Mouse (Mus musculus) spleen, adult 2 months (tissue): ENCODE data around the gene Ube2s. TPM values are rescaled to one million over a fixed set of nuclear protein-coding genes. Genes with fewer than 3 reads are reported as not detected.

Experiments used
- DNase-seq, 2 experiments: peaks; one replicate each; pipeline versions ENCODE4 v3.0.0 to v3.0.0-alpha.2; 2012 to 2021; ENCODE audit warnings: low spot score in 2 of 2, low read depth in 1 of 2
- H3K27ac ChIP-seq: fragments of 200-500 bp; 2 replicates; pipeline ENCODE4 v1.5.1; 2012; ENCODE audit warnings: low read length, inconsistent platforms; ENCODE audit not compliant: insufficient read depth
- H3K27me3 ChIP-seq: fragments of 200-500 bp; 2 replicates; pipeline ENCODE4 v1.6.1; 2012; ENCODE audit warnings: mild to moderate bottlenecking, moderate library complexity, low read length, inconsistent platforms; ENCODE audit not compliant: control insufficient read depth, insufficient read depth
- H3K36me3 ChIP-seq: fragments of 200-500 bp; 2 replicates; pipeline ENCODE4 v1.6.1; 2012; ENCODE audit warnings: mild to moderate bottlenecking, low read length, inconsistent platforms; ENCODE audit not compliant: control insufficient read depth, insufficient read depth
- H3K4me1 ChIP-seq: fragments of 200-500 bp; 2 replicates; pipeline ENCODE4 v1.6.1; 2011; ENCODE audit warnings: inconsistent platforms; ENCODE audit not compliant: control insufficient read depth, insufficient read depth, insufficient read length
- H3K4me3 ChIP-seq: fragments of 200-500 bp; 2 replicates; pipeline ENCODE4 v1.5.1; 2011; ENCODE audit warnings: mild to moderate bottlenecking, inconsistent platforms; ENCODE audit not compliant: insufficient read depth, insufficient read length; ENCODE audit errors: extremely low read depth
- CTCF ChIP-seq: fragments of 200-500 bp; IDR thresholded peaks from 2 replicates; pipeline ENCODE4 v1.5.1; 2011; ENCODE audit warnings: mild to moderate bottlenecking, inconsistent platforms; ENCODE audit not compliant: insufficient read depth, insufficient read length, insufficient replicate concordance; ENCODE audit errors: extremely low read depth
- POLR2A ChIP-seq: fragments of 200-500 bp; IDR thresholded peaks from 2 replicates; pipeline ENCODE4 v1.6.1; 2011; ENCODE audit warnings: low read depth, low read length, inconsistent platforms
- WGBS: fragments of 180-500 bp; shearing (Covaris S2); methylation state at CpG from one replicate; pipeline ENCODE4 v1.1.7; 2018; 5-methylcytosine and 5-hydroxymethylcytosine counted together
- polyA plus RNA-seq: library from polyadenylated mRNA; depleted of rRNA; stranded (reverse); fragments of >200 nt; gene quantifications from 2 replicates; pipeline ENCODE4 v1.2.3, GENCODE M21; 2012

The Ube2s gene
- polyA plus RNA-seq, 1 experiment, result 167 TPM

- TF ChIP-seq CTCF (no peak), POLR2A (no peak)
- H3K4me1 ChIP-seq, result no peaks in the 10 kb centered on the region; the same call in 1 of the 2 replicates
- H3K27ac ChIP-seq, result no peak overlapping the region
- no peaks in the 10 kb centered on the region for H3K36me3 ChIP-seq
- no peak overlapping the region for H3K4me3 ChIP-seq
- 55% methylated on average over 1 of the region's 1 CpGs for WGBS
- no peak for DNase-seq
- H3K27me3 ChIP-seq, result no peaks in the 10 kb centered on the region
These were observed 52.7 kb downstream of the Ube2s start for GRCm38 (mm10) chr7:4759670-4760069.

- Histone ChIP-seq H3K36me3 (no peaks in the 10 kb centered on the region), H3K27ac (no peak within 1 kb of the TSS), H3K4me3 (peak within 1 kb of the TSS; percentile 45), H3K4me1 (peaks cover 4% of the 10 kb centered on the region), H3K27me3 (peaks cover 1% of the 10 kb centered on the region; the same call in 1 of the 2 replicates)
- no peak for TF ChIP-seq POLR2A
- no peak for TF ChIP-seq CTCF
- peak in 1 of 2 experiments; percentile 59 for DNase-seq
- 9% methylated on average over 24 of the region's 24 CpGs for WGBS
These were observed 59.4 kb downstream of the Ube2s start, which contains the start of gene Cox6b2 for GRCm38 (mm10) chr7:4752821-4753570. Gene Cox6b2, minus strand, starts transcription at chr7:4753094.

GRCm38 (mm10) chr7:4751971-4752820 is 60.2 kb downstream of the Ube2s start:
- Histone ChIP-seq H3K27me3 (peaks cover 1% of the 10 kb centered on the region; the same call in 1 of the 2 replicates), H3K4me3 (peak overlapping the region; percentile 45), H3K27ac (no peak overlapping the region), H3K36me3 (no peaks in the 10 kb centered on the region), H3K4me1 (peaks cover 4% of the 10 kb centered on the region)
- TF ChIP-seq POLR2A (no peak), CTCF (no peak)
- WGBS, result 5% methylated on average over 30 of the region's 30 CpGs
- no peak for DNase-seq

GRCm38 (mm10) chr7:4749169-4749568 is 63.2 kb downstream of the Ube2s start:
- 89% methylated on average over 2 of the region's 2 CpGs for WGBS
- Histone ChIP-seq H3K27me3 (peaks cover 1% of the 10 kb centered on the region; the same call in 1 of the 2 replicates), H3K27ac (no peak overlapping the region), H3K4me3 (no peak overlapping the region), H3K36me3 (peaks cover 7% of the 10 kb centered on the region), H3K4me1 (peaks cover 4% of the 10 kb centered on the region; the same call in 1 of the 2 replicates)
- DNase-seq, result no peak
- TF ChIP-seq POLR2A (no peak), CTCF (no peak)

- H3K36me3 ChIP-seq, result peaks cover 7% of the 10 kb centered on the region
- no peak overlapping the region for H3K4me3 ChIP-seq
- no peak for DNase-seq
- TF ChIP-seq POLR2A (no peak), CTCF (no peak)
- H3K27me3 ChIP-seq, result peaks cover 1% of the 10 kb centered on the region; the same call in 1 of the 2 replicates
- H3K27ac ChIP-seq, result 0 out of 2 replicates have a peak overlapping the region, but pooled peaks have one; percentile 5
- H3K4me1 ChIP-seq, result peaks cover 4% of the 10 kb centered on the region; the same call in 1 of the 2 replicates
- 76% methylated on average over 4 of the region's 4 CpGs for WGBS
These were observed 64.1 kb downstream of the Ube2s start for GRCm38 (mm10) chr7:4748321-4748720.

GRCm38 (mm10) chr7:4747156-4747899 is 65.1 kb downstream of the Ube2s start:
- H3K4me3 ChIP-seq, result no peak overlapping the region
- 82% methylated on average over 9 of the region's 9 CpGs for WGBS
- peaks cover 7% of the 10 kb centered on the region for H3K36me3 ChIP-seq
- TF ChIP-seq CTCF (no peak), POLR2A (no peak)
- H3K4me1 ChIP-seq, result peaks cover 4% of the 10 kb centered on the region; the same call in 1 of the 2 replicates
- H3K27ac ChIP-seq, result 0 out of 2 replicates have a peak overlapping the region, but pooled peaks have one; percentile 11
- H3K27me3 ChIP-seq, result peaks cover 1% of the 10 kb centered on the region; the same call in 1 of the 2 replicates
- no peak for DNase-seq
